Mouse (Mus musculus): ENCODE results near the gene Tmem79. TPM values are rescaled to one million over a fixed set of nuclear protein-coding genes. Genes with fewer than 3 reads are reported as not detected.
"Not testable (repeated sequence)": the region's sequence is repeated elsewhere in the genome, so short reads cannot be mapped to it uniquely, and the experiment has no call there.

The Tmem79 gene
- total RNA-seq, 2 experiments from 2014 or later: 1.1 to 2.1 TPM

DNA sequence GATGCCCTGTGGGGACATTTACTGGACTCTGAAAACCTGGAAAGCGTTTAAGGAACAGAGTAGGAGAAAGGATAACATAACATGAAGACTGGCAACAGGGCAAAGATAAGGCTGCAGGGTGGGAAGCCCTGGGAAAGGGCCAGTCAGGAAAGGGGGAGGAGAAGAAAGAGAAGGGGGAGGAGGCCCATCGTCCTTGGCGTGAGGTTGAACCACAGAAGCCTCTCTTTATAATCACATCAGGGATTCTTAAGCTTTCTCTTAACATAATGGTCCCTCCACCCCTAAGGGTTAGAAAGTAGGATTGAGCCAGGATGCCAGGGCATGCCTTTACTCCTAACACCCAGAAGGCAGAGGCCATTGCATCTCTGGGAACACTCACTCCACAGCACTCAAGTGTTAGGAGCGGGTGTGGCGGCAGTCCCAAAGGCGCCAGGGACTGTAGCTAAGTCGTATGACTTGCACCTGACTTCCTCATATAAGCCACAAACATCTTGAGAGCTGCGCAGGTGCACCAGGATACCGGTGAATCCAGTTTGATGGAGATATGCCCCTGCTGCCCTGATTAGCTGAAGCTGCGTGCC is 47.7 kb downstream of the Tmem79 start:
- DNase-seq; intact Hi-C loops (cut with DNase I): not testable (repeated sequence)

DNA sequence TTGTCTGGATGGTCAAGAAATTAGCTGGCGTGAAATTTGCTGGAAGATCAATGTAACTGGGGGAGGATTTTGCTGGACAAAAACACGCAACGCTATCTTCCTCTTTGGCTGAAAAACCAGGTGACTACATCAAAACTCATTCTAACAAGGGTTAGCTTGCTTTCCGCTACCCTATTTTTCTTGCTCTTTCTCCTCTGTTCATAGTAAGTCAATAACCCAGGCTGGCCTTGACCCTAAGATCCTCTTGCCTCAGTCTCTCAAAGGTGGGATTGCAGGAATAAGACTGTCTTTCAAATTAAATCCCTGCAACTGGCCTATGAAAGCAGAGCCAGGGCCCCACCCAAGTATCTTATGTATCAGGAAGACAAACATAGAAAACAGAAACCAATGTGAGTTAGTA is 48.8 kb downstream of the Tmem79 start, which contains the start of gene Gm38392:
Gene Gm38392 (minus strand): TSS at position 101 of the 400 bp plus-strand sequence.
- no peak for DNase-seq
- intact Hi-C loops (cut with DNase I): no loop called here

DNA sequence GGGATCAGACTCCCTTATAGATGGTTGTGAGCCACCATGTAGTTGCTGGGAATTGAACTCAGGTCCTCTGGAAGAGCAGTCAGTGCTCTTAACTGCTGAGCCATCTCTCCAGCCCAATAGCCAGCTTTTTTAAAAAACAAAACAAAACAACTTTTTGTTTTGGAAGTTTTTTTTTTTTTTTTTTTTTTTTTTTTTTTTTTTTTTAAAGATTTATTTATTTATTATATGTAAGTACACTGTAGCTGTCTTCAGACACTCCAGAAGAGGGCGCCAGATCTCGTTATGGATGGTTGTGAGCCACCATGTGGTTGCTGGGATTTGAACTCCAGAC is 50.4 kb downstream of the Tmem79 start:
- intact Hi-C loops (cut with DNase I): not testable (repeated sequence)

DNA sequence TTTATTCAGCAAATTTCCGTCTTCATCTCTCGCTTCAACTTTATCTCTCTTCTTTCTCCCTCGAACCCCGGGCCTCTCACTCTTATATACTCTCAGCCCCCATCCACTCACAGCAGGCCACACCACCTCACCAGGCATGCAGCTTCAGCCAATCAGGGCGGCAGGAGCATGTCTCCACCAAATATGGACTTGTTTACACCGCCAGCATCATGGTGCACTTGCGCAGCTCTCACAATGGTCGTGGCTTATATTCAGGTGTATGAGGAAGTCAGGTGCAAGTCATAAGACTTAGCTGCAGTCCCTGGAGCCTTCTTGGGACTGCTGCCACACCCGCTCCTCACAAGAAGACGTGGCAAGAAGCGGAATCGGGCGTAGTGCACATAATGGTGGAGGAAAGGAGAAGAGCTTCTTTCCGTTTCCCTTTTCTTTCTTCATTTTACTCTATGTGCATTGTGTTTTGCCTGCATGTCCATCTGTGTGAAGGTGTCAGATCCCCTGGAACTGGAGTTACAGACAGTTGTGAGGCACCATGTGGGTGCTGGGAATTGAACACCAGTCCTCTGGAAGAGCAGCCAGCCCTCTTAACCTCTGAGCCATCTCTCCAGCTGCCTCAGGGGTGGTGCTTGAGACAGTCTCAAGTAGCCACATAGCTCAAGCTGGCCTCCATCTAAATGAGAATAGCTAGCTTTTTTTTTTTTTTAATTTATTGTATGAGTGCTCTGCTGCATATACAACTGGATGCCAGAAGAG is 51.0 kb downstream of the Tmem79 start:
- DNase-seq; intact Hi-C loops (cut with DNase I): not testable (repeated sequence)

More for the DNA sequence above, 50.4 kb downstream of the Tmem79 start:
- not testable (repeated sequence) for DNase-seq

DNA sequence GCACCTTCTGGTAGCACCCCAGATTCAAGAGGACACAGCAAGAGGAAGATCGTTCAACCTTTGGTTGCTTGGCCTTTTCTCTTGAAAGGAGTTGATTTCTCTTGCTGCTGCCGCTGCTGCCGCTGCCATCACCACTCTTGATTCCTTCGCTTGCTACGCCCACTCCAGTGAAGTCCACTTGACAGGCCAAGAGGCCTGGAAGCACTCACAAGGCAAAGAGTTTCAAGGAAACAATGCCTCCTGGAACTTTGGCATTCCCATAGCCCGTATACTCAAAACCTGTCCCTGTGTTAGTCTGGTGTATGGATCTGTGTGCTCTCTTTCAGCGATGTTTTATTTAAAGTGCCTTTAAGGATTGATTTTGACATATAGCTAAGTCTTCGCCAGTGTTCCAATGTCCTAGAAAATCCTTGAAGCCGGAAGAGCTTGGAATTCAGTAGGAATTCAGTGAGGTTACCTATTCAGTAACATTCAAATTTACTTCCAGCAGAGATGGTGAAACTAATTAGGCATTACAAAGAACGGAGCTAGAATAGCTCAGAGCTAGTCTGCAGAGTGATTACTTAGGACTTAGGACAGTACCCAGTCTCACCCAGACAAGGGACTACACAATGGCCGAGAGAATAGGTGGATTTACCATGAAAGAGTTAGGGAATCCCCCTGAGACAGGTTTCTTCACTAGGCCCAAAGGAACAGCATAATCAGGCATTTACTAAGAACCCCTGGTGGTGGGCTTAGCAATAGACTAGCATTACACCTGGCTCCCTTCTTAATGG is 54.6 kb downstream of the Tmem79 start:
- intact Hi-C loops (cut with DNase I); DNase-seq: not testable (repeated sequence)

DNA sequence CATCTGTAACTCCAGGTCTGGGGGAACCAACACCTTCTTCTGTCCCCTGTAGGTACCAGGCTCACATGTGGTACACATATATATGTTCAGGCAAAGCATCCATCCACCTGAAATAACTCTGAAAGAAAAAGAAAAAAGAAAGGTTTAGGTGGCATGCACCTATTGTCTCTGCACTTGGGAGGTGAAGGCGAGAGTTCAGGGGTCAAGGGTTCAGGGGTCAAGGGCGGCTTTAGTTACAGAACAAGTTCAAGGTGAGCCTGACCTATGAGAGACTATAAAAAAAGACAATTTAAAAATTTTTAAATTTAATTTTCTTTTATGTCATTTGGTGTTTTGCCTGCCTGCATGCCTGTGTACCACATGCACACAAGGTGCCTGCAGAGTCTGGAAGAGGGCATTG is 55.9 kb downstream of the Tmem79 start:
- intact Hi-C loops (cut with DNase I): no loop called here
- DNase-seq: no peak

Other genes with a start within 250 kb of the Tmem79 start
- gene Mef2d, start 193.8 kb downstream of the Tmem79 start, total RNA-seq (2021): 100 to 1,000 TPM; 123 to 138 TPM
- gene Rhbg, start 81.4 kb downstream of the Tmem79 start, total RNA-seq (2021): not detected
- under 1 TPM; 0.33 to 0.43 TPM for gene Gm38392, start 48.9 kb downstream of the Tmem79 start, total RNA-seq (2021)
- gene Tsacc, start 39.1 kb downstream of the Tmem79 start, total RNA-seq (2021): 1 to 10 TPM; 5.2 to 6.8 TPM
- 100 to 1,000 TPM; 164 to 174 TPM for gene Cct3, start 39.0 kb downstream of the Tmem79 start, total RNA-seq (2021)
- gene Glmp, start 11.1 kb downstream of the Tmem79 start, total RNA-seq (2021): 10 to 100 TPM; 87.9 to 88.4 TPM
- 10 to 100 TPM; 38.7 to 42.7 TPM for gene Smg5, start 112 bp upstream of the Tmem79 start, total RNA-seq (2021)
- gene Paqr6, start 28.4 kb upstream of the Tmem79 start, total RNA-seq (2021): 1 to 10 TPM in 1 of 2 experiments, under 1 TPM in 1; 0.46 to 1.2 TPM
- not detected for gene Bglap3, start 36.6 kb upstream of the Tmem79 start, total RNA-seq (2021)
- not detected for gene Bglap2, start 42.6 kb upstream of the Tmem79 start, total RNA-seq (2021)
- not detected for gene Bglap, start 48.3 kb upstream of the Tmem79 start, total RNA-seq (2021)
- gene Pmf1, start 74.2 kb upstream of the Tmem79 start, total RNA-seq (2021): 10 to 100 TPM; 14.5 to 18.3 TPM
- gene Slc25a44, start 89.0 kb upstream of the Tmem79 start, total RNA-seq (2021): 10 to 100 TPM; 11.6 to 15.6 TPM
- 1 to 10 TPM; 3.1 to 3.6 TPM for gene Sema4a, start 125.0 kb upstream of the Tmem79 start, total RNA-seq (2021)
- 100 to 1,000 TPM; 121 to 130 TPM for gene Lmna, start 173.8 kb upstream of the Tmem79 start, total RNA-seq (2021)
- under 1 TPM; 0.22 to 0.58 TPM for gene Mex3a, start 196.2 kb upstream of the Tmem79 start, total RNA-seq (2021)
- not detected for gene Rab25, start 212.2 kb upstream of the Tmem79 start, total RNA-seq (2021)
- gene Lamtor2, start 216.9 kb upstream of the Tmem79 start, total RNA-seq (2021): 10 to 100 TPM; 94.6 to 99.1 TPM
- gene Ubqln4, start 217.6 kb upstream of the Tmem79 start, total RNA-seq (2021): 10 to 100 TPM; 65.0 to 75.6 TPM
- 10 to 100 TPM; 70.7 to 73.8 TPM for gene Ssr2, start 239.7 kb upstream of the Tmem79 start, total RNA-seq (2021)